Mouse (Mus musculus) megakaryocyte, embryonic 14.5 days (primary cell): ENCODE results near the gene Ccdc158. TPM values are rescaled to one million over a fixed set of nuclear protein-coding genes. Genes with fewer than 3 reads are reported as not detected.

Experiments
- H3K27me3 ChIP-seq: replicated peaks from 2 replicates; pipeline ENCODE3; 2012; ENCODE audit warnings: inconsistent platforms
- H3K36me3 ChIP-seq: replicated peaks from 2 replicates; pipeline ENCODE3; 2012; ENCODE audit warnings: low read length, inconsistent platforms, mixed read lengths
- H3K4me1 ChIP-seq: 2 replicates; pipeline ENCODE4 v1.6.1; 2012; ENCODE audit warnings: inconsistent platforms
- H3K4me3 ChIP-seq: replicated peaks from 2 replicates; pipeline ENCODE3; 2012; ENCODE audit warnings: moderate library complexity, mild to moderate bottlenecking, inconsistent platforms
- H3K9me3 ChIP-seq: 2 replicates; pipeline ENCODE4 v1.6.1; 2012; ENCODE audit warnings: inconsistent platforms
- FLI1 ChIP-seq: IDR thresholded peaks from 2 replicates; pipeline ENCODE4 v1.6.1; 2012; ENCODE audit warnings: low read length, inconsistent platforms, mixed read lengths
- GATA1 ChIP-seq: IDR thresholded peaks from 3 replicates; pipeline ENCODE4 v1.6.1; 2012; ENCODE audit warnings: mixed read lengths, low read length, inconsistent platforms, borderline replicate concordance
- polyA plus RNA-seq: library from polyadenylated mRNA; stranded (reverse); fragments of >175 nt; gene quantifications from 2 replicates; pipeline ENCODE4 v1.2.3, GENCODE M21; 2012; ENCODE audit warnings: low replicate concordance; ENCODE audit not compliant: insufficient read depth

Ccdc158 gene
- polyA plus RNA-seq, 1 experiment, result not detected

DNA sequence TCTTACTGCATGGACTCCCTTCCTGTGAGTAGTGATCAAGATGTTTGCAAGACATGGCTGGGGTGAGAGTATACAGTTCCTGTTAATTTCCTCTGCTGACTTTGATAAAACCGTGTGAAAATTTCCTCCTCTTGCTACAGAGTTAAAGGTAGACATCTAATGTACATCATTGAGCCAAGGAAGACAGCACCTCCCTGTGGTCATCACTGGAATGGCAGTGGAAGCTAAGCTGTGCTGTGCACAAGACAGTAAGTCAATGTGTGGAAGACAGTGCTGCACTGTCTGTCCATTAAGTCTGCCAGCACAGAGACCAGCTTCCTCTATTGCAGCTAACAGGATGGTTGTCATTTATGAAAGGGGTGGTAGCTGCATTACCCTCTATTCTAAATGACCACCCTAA lies 18.8 kb downstream of the Ccdc158 start:
- TF ChIP-seq FLI1 (no peak), GATA1 (no peak)
- H3K27me3 ChIP-seq, result no peaks in the 10 kb centered on the region
- no peak overlapping the region for H3K4me3 ChIP-seq
- no peaks in the 10 kb centered on the region for H3K36me3 ChIP-seq
- H3K4me1 ChIP-seq, result no peaks in the 10 kb centered on the region
- H3K9me3 ChIP-seq, result no peaks in the 10 kb centered on the region

DNA sequence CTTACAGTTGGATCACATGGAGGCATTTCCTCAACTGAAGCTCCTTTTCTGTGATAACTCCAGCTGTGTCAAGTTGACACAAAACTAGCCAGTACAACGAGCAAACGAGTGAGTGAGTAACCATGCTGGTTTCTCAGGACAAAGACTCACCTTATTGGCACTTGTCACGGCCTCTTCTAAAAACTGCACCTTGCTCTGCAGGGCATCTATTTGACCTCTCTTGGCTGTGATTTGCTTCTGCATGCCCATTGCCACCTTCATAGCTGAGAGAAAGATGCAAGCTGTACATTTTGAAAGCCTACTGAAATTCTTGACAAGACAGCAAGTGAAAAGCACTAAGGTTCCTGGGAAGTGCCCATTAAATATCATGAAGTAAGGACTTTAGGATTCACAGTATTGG lies 34.2 kb downstream of the Ccdc158 start:
- Histone ChIP-seq H3K4me1 (no peaks in the 10 kb centered on the region), H3K27me3 (peaks cover 2% of the 10 kb centered on the region), H3K36me3 (no peaks in the 10 kb centered on the region), H3K9me3 (no peaks in the 10 kb centered on the region), H3K4me3 (no peak overlapping the region)
- TF ChIP-seq GATA1 (no peak), FLI1 (no peak)

GRCm38 (mm10) chr5:92635891-92636290 lies 39.2 kb downstream of the Ccdc158 start:
- Histone ChIP-seq H3K4me3 (no peak overlapping the region), H3K36me3 (no peaks in the 10 kb centered on the region), H3K9me3 (no peaks in the 10 kb centered on the region), H3K4me1 (no peaks in the 10 kb centered on the region), H3K27me3 (no peaks in the 10 kb centered on the region)
- TF ChIP-seq GATA1 (no peak), FLI1 (no peak)

DNA sequence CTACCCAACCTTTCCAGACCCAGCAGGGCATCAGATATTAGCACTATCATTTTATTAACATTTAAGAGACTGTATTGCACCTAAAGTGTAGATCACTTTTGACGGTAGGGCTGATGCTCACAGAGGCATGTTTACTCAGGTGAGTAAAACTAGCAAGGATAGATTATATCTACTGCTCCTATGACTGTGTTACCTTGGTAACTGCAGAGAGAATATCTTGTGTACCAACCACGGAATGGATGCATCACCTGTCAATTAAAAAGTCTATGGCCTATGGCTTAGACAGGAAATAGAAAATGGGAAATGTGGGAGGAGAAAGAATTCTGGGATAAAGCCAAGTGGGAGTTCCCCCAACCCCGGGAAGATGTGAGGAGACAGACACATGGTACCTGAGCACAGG lies 40.2 kb downstream of the Ccdc158 start:
- TF ChIP-seq GATA1 (no peak), FLI1 (no peak)
- no peaks in the 10 kb centered on the region for H3K27me3 ChIP-seq
- no peaks in the 10 kb centered on the region for H3K4me1 ChIP-seq
- H3K9me3 ChIP-seq, result no peaks in the 10 kb centered on the region
- H3K4me3 ChIP-seq, result no peak overlapping the region
- H3K36me3 ChIP-seq, result no peaks in the 10 kb centered on the region

DNA sequence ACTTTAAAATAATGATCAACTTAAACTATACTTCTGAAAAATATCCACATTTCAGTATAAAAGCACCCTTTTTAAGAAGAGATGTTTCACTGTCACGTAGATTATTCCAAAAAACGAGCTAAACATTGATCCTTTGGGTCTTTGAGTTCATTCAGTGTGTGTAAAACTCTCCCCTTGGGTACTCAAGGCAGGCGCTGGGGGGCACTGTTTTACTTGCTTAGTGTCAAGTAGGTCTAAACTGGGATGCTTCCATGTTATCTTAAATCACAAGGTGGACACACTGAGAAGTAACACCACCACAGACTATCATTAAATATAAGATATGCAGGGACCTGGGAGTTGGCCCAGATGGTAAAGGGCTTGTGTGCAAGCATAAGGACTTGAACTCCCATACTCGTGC lies 41.5 kb downstream of the Ccdc158 start:
- Histone ChIP-seq H3K9me3 (no peaks in the 10 kb centered on the region), H3K4me1 (no peaks in the 10 kb centered on the region), H3K27me3 (peaks cover 2% of the 10 kb centered on the region), H3K36me3 (no peaks in the 10 kb centered on the region), H3K4me3 (no peak overlapping the region)
- TF ChIP-seq FLI1 (no peak), GATA1 (no peak)

GRCm38 (mm10) chr5:92627896-92628295 lies 47.2 kb downstream of the Ccdc158 start:
- H3K9me3 ChIP-seq, result peaks cover 3% of the 10 kb centered on the region; the same call in 1 of the 2 replicates
- no peaks in the 10 kb centered on the region for H3K36me3 ChIP-seq
- TF ChIP-seq GATA1 (no peak), FLI1 (no peak)
- H3K4me3 ChIP-seq, result no peak overlapping the region
- no peaks in the 10 kb centered on the region for H3K4me1 ChIP-seq
- peaks cover 2% of the 10 kb centered on the region for H3K27me3 ChIP-seq

- peaks cover 3% of the 10 kb centered on the region; the same call in 1 of the 2 replicates for H3K9me3 ChIP-seq
- H3K36me3 ChIP-seq, result no peaks in the 10 kb centered on the region
- TF ChIP-seq GATA1, result no peak
- TF ChIP-seq FLI1, result no peak
- no peaks in the 10 kb centered on the region for H3K4me1 ChIP-seq
- H3K27me3 ChIP-seq, result no peaks in the 10 kb centered on the region
- H3K4me3 ChIP-seq, result no peak overlapping the region
These were observed 53.2 kb downstream of the Ccdc158 start for GRCm38 (mm10) chr5:92621883-92622282.

DNA sequence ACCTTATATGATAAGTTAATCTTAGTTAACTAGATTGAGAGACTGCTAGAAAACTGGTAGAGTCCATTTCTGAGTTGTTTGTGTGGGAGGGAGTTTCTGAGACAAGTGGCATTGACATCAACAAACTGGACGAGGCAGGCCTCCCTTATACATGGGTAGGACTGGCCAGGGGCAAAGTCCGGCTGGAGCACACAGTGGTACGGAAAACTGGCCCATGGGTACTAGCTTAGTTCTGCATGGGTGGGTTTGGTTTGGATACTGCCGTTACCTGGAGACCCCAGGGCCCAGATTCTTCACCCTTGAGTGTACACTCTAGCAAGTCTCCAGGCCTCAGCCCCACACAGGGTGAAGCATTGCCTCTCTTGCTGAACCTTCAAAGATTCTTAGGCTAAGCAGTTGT lies 62.3 kb downstream of the Ccdc158 start:
- Histone ChIP-seq H3K27me3 (no peaks in the 10 kb centered on the region), H3K36me3 (no peaks in the 10 kb centered on the region), H3K9me3 (no peaks in the 10 kb centered on the region), H3K4me3 (no peak overlapping the region), H3K4me1 (no peaks in the 10 kb centered on the region)
- TF ChIP-seq GATA1 (no peak), FLI1 (no peak)

- no peaks in the 10 kb centered on the region for H3K36me3 ChIP-seq
- peaks cover 11% of the 10 kb centered on the region for H3K4me1 ChIP-seq
- H3K4me3 ChIP-seq, result no peak overlapping the region
- TF ChIP-seq FLI1 (no peak), GATA1 (no peak)
- H3K9me3 ChIP-seq, result no peaks in the 10 kb centered on the region
- H3K27me3 ChIP-seq, result peaks cover 37% of the 10 kb centered on the region
These were observed 67.4 kb downstream of the Ccdc158 start for GRCm38 (mm10) chr5:92607492-92608229.

DNA sequence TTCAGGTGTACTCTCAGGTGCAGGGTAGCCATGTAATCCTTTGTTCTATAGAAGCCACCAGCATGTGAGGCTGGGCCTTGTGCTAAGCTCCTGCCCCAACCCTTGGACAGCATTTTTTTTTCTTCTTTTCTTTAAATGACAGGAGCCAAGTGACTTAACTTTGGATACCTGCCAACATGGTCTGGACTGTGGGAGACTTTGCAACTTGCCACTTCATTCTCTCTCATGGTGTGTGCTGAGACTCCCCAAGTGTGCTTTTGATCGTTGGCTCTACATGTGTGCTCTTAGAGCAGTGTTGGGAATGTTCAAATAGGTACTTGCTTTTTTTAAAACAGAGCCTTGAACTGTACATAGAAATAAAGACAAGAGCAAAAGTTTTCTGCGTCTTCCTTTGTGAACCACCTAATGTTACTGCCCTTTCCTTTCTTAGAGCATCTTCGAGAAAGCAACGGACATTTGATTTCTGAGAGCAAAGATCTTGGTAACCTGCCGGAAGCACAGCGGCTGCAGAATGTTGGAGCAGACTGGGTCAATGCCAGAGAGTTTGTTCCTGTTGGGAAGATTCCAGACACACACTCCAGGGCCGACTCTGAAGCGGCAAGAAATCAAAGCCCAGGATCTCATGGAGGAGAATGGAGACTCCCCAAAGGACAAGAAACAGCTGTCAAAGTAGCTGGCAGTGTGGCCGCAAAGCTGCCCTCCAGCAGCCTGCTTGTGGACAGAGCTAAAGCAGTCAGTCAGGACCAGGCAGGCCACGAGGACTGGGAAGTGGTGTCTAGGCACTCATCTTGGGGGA lies 70.4 kb downstream of the Ccdc158 start:
- Histone ChIP-seq H3K4me1 (peaks cover 14% of the 10 kb centered on the region), H3K4me3 (no peak overlapping the region)
- no peak for TF ChIP-seq FLI1
- no peak for TF ChIP-seq GATA1

More for the DNA sequence above, 70.4 kb downstream of the Ccdc158 start:
- Histone ChIP-seq H3K27me3 (peaks cover 54% of the 10 kb centered on the region), H3K9me3 (no peaks in the 10 kb centered on the region), H3K36me3 (no peaks in the 10 kb centered on the region)
